Mouse (Mus musculus) telencephalon, adult 2 months (tissue): ENCODE measurements around the gene Snapin.

Experiments
- DNase-seq: peaks from one replicate; pipeline ENCODE4 v3.0.0-alpha.2; 2011; ENCODE audit warnings: low read depth, low spot score

Snapin gene

GRCm38 (mm10) chr3:90505216-90505615 is 14.4 kb upstream of the Snapin start:
- DNase-seq: no peak

- DNase-seq: no peak
Observed at GRCm38 (mm10) chr3:90503444-90503843, 12.6 kb upstream of the Snapin start.

GRCm38 (mm10) chr3:90497597-90497996 is 6.8 kb upstream of the Snapin start:
- no peak for DNase-seq

GRCm38 (mm10) chr3:90495850-90496525 is 5.2 kb upstream of the Snapin start:
- DNase-seq: no peak

- DNase-seq: no peak
Observed at GRCm38 (mm10) chr3:90493831-90494540, 3.2 kb upstream of the Snapin start.

- no peak for DNase-seq
Observed at GRCm38 (mm10) chr3:90491350-90491749, 517 bp upstream of the Snapin start.

GRCm38 (mm10) chr3:90488576-90488975 is 2.3 kb downstream of the Snapin start:
- no peak for DNase-seq

GRCm38 (mm10) chr3:90486998-90487397 is 3.8 kb downstream of the Snapin start:
- no peak for DNase-seq

GRCm38 (mm10) chr3:90475831-90476611 is 14.8 kb downstream of the Snapin start, which contains the start of gene Ilf2:
Ilf2 (plus strand) TSS chr3:90476126.
- DNase-seq: peak; percentile 97

- no peak for DNase-seq
Observed at GRCm38 (mm10) chr3:90475151-90475830, 15.5 kb downstream of the Snapin start.

- DNase-seq: no peak
Observed at GRCm38 (mm10) chr3:90472213-90472612, 18.6 kb downstream of the Snapin start.

GRCm38 (mm10) chr3:90467618-90468300 is 23.1 kb downstream of the Snapin start:
- no peak for DNase-seq

GRCm38 (mm10) chr3:90466311-90466766 is 24.5 kb downstream of the Snapin start:
- DNase-seq: no peak

- DNase-seq: no peak
Observed at GRCm38 (mm10) chr3:90465686-90466310, 25.0 kb downstream of the Snapin start, which contains the start of gene Npr1. Npr1 (minus strand) TSS chr3:90465866.

- DNase-seq: no peak
Observed at GRCm38 (mm10) chr3:90465081-90465685, 25.6 kb downstream of the Snapin start.

- no peak for DNase-seq
Observed at GRCm38 (mm10) chr3:90464552-90465080, 26.2 kb downstream of the Snapin start.

GRCm38 (mm10) chr3:90462579-90462978 is 28.3 kb downstream of the Snapin start:
- DNase-seq: no peak

- no peak for DNase-seq
Observed at GRCm38 (mm10) chr3:90461935-90462334, 28.9 kb downstream of the Snapin start.

- no peak for DNase-seq
Observed at GRCm38 (mm10) chr3:90460315-90460714, 30.5 kb downstream of the Snapin start.

GRCm38 (mm10) chr3:90459727-90460126 is 31.1 kb downstream of the Snapin start:
- DNase-seq: no peak
